Mouse (Mus musculus) megakaryocyte, adult 5-6 weeks (primary cell): ENCODE results near the gene Olfr429. TPM values are rescaled to one million over a fixed set of nuclear protein-coding genes. Genes with fewer than 3 reads are reported as not detected.

ENCODE experiments used
- total RNA-seq, 2 experiments: library from RNA; stranded (forward) in 1 of 2; stranded (reverse) in 1 of 2; fragments of 153-499, 151-499 nt in 1 of 2; fragments of 221-1000, 200-1000 nt in 1 of 2; gene quantifications; 2 replicates each; pipeline versions ENCODE4 v1.2.3 to v1.2.4; 2015 to 2017

Olfr429 gene
- total RNA-seq, 2 experiments from 2014 or later = not detected

Other genes with a start within 250 kb of the Olfr429 start
- gene Ifi211, start 171.3 kb upstream of the Olfr429 start, total RNA-seq (2015) = 165 and 182 TPM in 2 replicates
- 234 and 254 TPM in 2 replicates for gene Ifi211, start 171.3 kb upstream of the Olfr429 start, total RNA-seq (2017)
- gene Mndal, start 141.8 kb upstream of the Olfr429 start, total RNA-seq (2015) = 360 and 361 TPM in 2 replicates
- gene Mndal, start 141.8 kb upstream of the Olfr429 start, total RNA-seq (2017) = 254 and 258 TPM in 2 replicates
- 263 and 285 TPM in 2 replicates for gene Ifi203, start 141.7 kb upstream of the Olfr429 start, total RNA-seq (2015)
- 122 and 154 TPM in 2 replicates for gene Ifi203, start 141.7 kb upstream of the Olfr429 start, total RNA-seq (2017)
- not detected in 2 replicates for gene Ifi202b, start 101.6 kb upstream of the Olfr429 start, total RNA-seq (2015)
- not detected in 2 replicates for gene Ifi202b, start 101.6 kb upstream of the Olfr429 start, total RNA-seq (2017)
- gene Ifi205, start 52.5 kb upstream of the Olfr429 start, total RNA-seq (2015) = 33.5 and 35.2 TPM in 2 replicates
- gene Ifi205, start 52.5 kb upstream of the Olfr429 start, total RNA-seq (2017) = 25.3 and 27.3 TPM in 2 replicates
- gene Olfr433, start 43.6 kb upstream of the Olfr429 start, total RNA-seq (2015) = 0.51 and 0.73 TPM in 2 replicates
- gene Olfr433, start 43.6 kb upstream of the Olfr429 start, total RNA-seq (2017) = 0.22 and 0.49 TPM in 2 replicates
- 0.30 and 0.71 TPM in 2 replicates for gene Olfr432, start 35.1 kb upstream of the Olfr429 start, total RNA-seq (2015)
- gene Olfr432, start 35.1 kb upstream of the Olfr429 start, total RNA-seq (2017) = 0.29 TPM in 1 of 2 replicates, not detected in the other
- gene Olfr430, start 17.7 kb upstream of the Olfr429 start, total RNA-seq (2015) = not detected in 2 replicates
- not detected in 2 replicates for gene Olfr430, start 17.7 kb upstream of the Olfr429 start, total RNA-seq (2017)
- not detected in 2 replicates for gene Olfr427, start 12.6 kb downstream of the Olfr429 start, total RNA-seq (2015)
- gene Olfr427, start 12.6 kb downstream of the Olfr429 start, total RNA-seq (2017) = not detected in 2 replicates
- not detected in 2 replicates for gene Olfr231, start 36.8 kb downstream of the Olfr429 start, total RNA-seq (2015)
- gene Olfr231, start 36.8 kb downstream of the Olfr429 start, total RNA-seq (2017) = not detected in 2 replicates
- not detected in 2 replicates for gene Olfr424, start 47.2 kb downstream of the Olfr429 start, total RNA-seq (2015)
- not detected in 2 replicates for gene Olfr424, start 47.2 kb downstream of the Olfr429 start, total RNA-seq (2017)
- gene Olfr420, start 71.3 kb downstream of the Olfr429 start, total RNA-seq (2015) = not detected in 2 replicates
- not detected in 2 replicates for gene Olfr420, start 71.3 kb downstream of the Olfr429 start, total RNA-seq (2017)
- 1.1 and 1.3 TPM in 2 replicates for gene Spta1, start 88.4 kb downstream of the Olfr429 start, total RNA-seq (2015)
- 2.7 and 5.9 TPM in 2 replicates for gene Spta1, start 88.4 kb downstream of the Olfr429 start, total RNA-seq (2017)
- gene Olfr419, start 167.7 kb downstream of the Olfr429 start, total RNA-seq (2015) = not detected in 2 replicates
- not detected in 2 replicates for gene Olfr419, start 167.7 kb downstream of the Olfr429 start, total RNA-seq (2017)
- not detected in 2 replicates for gene Mptx1, start 246.2 kb downstream of the Olfr429 start, total RNA-seq (2015)
- not detected in 2 replicates for gene Mptx1, start 246.2 kb downstream of the Olfr429 start, total RNA-seq (2017)